Mouse (Mus musculus): ENCODE data around the gene Rbfox1.
A peak's percentile ranks its signal among the peaks of the same experiment; 100 is the strongest.

DNA sequence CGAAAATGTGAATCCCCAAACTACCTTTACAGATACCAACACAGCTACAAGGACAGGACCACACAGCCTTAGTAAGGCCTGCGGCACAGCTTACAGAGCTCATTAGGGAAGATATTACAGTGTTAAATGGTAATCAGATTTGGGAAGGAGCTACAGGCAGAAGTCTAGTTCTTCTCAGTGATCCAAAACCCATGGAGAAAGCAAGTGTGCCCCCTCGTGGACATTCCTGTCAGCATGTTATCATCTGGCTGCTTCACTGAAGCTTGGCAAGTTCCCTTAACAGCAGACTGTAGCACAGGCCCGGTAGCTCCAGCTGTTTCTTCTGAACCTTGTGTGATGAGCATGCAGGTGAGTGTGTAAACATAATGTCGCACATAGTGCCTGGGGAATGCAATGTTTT is 133.5 kb downstream of the Rbfox1 start:
- peak; percentile 42 to 47 (median 44) for TF ChIP-seq CTCF (IDR thresholded peaks at IDR 0.05 in 2 of 3, conservative IDR thresholded peaks at IDR 0.05 in 1 of 3; ENCODE audit: control insufficient read depth in 1 of 3, insufficient read depth in 1 of 3, low read depth in 2 of 3, low read length in 3 of 3, poor library complexity in 1 of 3, severe bottlenecking in 1 of 3)
- TF ChIP-seq USF1 (IDR thresholded peaks at IDR 0.05; ENCODE audit: low read depth, low read length): no peak
- no peak for TF ChIP-seq EP300 (IDR thresholded peaks at IDR 0.05; ENCODE audit: low read depth in 1 of 2, low read length in 2 of 2)
- no peak for TF ChIP-seq POLR2A (IDR thresholded peaks at IDR 0.05; ENCODE audit: control insufficient read depth in 1 of 2, insufficient read depth in 1 of 2, low read depth in 1 of 2, low read length in 2 of 2, poor library complexity in 1 of 2)
